Mouse (Mus musculus): ENCODE data around the gene H2afy.
A peak's percentile ranks its signal among the peaks of the same experiment; 100 is the strongest.

- no peak for TF ChIP-seq POLR2A (IDR thresholded peaks at IDR 0.05; ENCODE audit: insufficient read depth, low read length)
- TF ChIP-seq EP300 (IDR thresholded peaks at IDR 0.05; ENCODE audit: insufficient read depth, low read depth, low read length): peak; percentile 62; the same call in 1 of the 2 replicates
Observed at GRCm38 (mm10) chr13:56112496-56112895, 23.7 kb downstream of the H2afy start.
